Mouse (Mus musculus) bone marrow macrophage, adult 2 months (primary cell): ENCODE results near the gene Zfp110. TPM values are rescaled to one million over a fixed set of nuclear protein-coding genes. Genes with fewer than 3 reads are reported as not detected.
"Not testable (repeated sequence)": the region's sequence is repeated elsewhere in the genome, so short reads cannot be mapped to it uniquely, and the experiment has no call there.

Experiments
- H3K27ac ChIP-seq: 2 replicates; pipeline ENCODE4 v1.5.1; 2012; ENCODE audit warnings: low read depth, low read length; ENCODE audit not compliant: insufficient read depth
- H3K4me1 ChIP-seq: 2 replicates; pipeline ENCODE4 v1.6.1; 2012; ENCODE audit warnings: low read length; ENCODE audit not compliant: control insufficient read depth, insufficient read depth
- H3K4me3 ChIP-seq: 2 replicates; pipeline ENCODE4 v1.5.1; 2012; ENCODE audit warnings: mild to moderate bottlenecking, low read length, moderate library complexity; ENCODE audit not compliant: insufficient read depth
- CTCF ChIP-seq: IDR thresholded peaks from 2 replicates; pipeline ENCODE4 v1.5.1; 2012; ENCODE audit warnings: low read depth, mild to moderate bottlenecking, low read length, moderate library complexity
- POLR2A ChIP-seq: IDR thresholded peaks from 2 replicates; pipeline ENCODE4 v1.6.1; 2012; ENCODE audit warnings: mild to moderate bottlenecking, low read depth, low read length, borderline replicate concordance
- polyA plus RNA-seq: library from polyadenylated mRNA; stranded (reverse); fragments of >200 nt; gene quantifications from 2 replicates; pipeline ENCODE4 v1.2.4, GENCODE M21; 2012; ENCODE audit not compliant: missing spikeins, insufficient read depth, insufficient read length

Zfp110 gene
- polyA plus RNA-seq, 1 experiment: 20.4 TPM

DNA sequence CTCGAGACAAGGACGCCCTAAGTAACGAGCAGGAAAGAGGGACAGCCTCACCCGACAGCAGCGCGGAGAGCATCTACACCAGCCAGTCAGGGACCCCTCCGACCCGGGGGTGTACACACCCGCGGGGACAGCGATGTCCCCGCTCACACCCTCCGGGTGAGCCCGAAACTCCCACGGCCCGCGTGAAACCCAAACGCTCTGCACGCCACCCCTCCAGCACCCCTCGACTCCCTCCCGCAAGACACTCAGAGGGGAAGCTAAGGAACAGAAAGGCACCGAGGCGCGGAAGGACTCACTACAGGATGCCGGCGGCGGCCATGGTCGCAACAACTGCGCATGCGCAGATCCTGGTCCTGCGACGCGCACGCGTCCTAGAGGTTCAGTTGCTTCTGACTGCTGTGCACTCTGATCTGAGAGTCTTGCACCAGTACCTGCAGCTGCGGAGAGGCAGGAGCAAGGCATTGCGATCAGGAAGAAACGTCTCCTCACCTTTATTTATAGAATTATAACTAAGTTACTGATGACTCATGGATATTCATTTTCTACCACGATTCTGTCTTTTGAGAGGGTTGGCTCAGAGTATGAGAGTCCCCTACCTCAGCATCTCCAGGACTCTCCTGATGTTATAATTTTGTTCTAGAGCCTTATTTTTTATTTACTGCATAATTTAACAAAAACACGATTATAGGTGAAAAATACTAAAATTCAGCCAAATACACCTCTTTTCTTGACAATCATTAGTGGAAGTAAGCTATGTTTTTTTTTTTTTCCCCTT is 15.9 kb upstream of the Zfp110 start, which contains the start of gene Zfp329:
TSS of gene Zfp329 (minus strand) at position 338 of the 775 bp plus-strand sequence.
- Histone ChIP-seq H3K4me3 (peak within 1 kb of the TSS; percentile 96), H3K4me1 (no peaks in the 10 kb centered on the region), H3K27ac (no peak within 1 kb of the TSS; the same call in 1 of the 2 replicates)
- no peak for TF ChIP-seq CTCF
- no peak for TF ChIP-seq POLR2A

DNA sequence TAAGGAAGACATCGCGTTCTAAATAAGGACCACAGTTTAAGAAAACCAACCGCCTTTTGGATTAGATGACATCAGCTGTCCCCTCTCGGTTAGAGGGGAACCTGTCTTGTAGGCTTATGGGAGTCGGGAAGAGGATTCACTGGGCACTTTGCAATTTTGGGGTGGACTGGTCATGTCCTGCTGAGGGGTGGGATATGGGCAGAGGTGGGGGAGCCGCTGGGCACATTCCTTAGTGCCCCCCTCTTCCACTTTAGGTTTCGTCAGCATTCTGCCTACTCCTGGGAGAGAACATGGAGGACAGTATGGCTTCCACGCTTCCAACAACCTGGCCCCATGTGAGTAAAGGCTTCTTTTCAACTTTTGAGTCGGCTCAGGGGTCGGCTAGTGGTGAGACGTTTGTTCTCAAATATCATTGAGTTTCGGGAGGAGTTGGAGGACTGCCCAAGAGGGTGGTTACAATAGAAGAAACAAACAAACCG is 671 bp downstream of the Zfp110 start:
- Histone ChIP-seq H3K27ac (peak overlapping the region; percentile 78), H3K4me1 (no peaks in the 10 kb centered on the region), H3K4me3 (peak overlapping the region; percentile 78)
- TF ChIP-seq POLR2A (no peak), CTCF (0 out of 2 replicates have a peak, but pooled peaks have one; percentile 11)

DNA sequence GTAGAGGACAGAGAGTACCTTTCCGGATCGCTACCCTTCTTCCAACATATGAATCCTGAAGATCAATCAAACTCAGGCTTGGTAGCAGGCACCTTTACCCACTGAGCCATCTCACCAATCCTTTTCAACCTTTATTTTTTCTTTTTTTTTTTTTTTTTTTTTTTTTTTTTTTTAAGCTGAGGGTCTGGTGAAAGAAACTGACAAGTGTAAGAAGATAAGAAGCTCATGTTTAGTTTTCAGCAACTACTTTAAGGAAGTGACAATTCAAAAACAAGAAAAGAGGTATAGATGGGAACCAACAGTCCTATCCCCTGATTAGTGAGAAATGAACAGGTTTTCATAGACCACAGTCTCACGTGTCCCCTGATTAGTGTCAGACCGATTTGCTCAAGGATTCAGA is 1.2 kb downstream of the Zfp110 start:
- H3K4me3 ChIP-seq: peak overlapping the region; percentile 78
- H3K4me1 ChIP-seq: no peaks in the 10 kb centered on the region
- no peak overlapping the region for H3K27ac ChIP-seq
- no peak for TF ChIP-seq POLR2A
- no peak for TF ChIP-seq CTCF

DNA sequence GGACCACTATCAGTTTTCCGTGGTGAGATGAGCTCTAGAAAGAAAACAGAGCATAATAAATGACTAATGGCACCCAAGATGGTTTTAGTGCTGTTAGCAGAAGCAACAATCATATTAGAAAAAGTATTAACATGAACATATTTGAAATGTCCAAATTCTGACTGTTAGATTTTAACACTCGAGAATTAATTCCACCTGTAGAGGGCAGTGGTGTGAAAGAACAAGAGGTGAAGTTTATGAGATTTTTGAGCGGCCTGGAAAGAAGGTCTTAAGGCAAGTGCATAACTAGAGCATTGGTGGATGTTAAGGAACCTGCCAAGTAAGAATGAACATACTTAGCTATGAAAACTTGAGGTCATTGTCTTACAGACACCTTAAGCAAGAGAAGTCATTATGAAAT is 39.7 kb downstream of the Zfp110 start:
- Histone ChIP-seq H3K4me3 (no peak overlapping the region), H3K27ac (no peak overlapping the region), H3K4me1 (no peaks in the 10 kb centered on the region)
- TF ChIP-seq CTCF: no peak
- no peak for TF ChIP-seq POLR2A

DNA sequence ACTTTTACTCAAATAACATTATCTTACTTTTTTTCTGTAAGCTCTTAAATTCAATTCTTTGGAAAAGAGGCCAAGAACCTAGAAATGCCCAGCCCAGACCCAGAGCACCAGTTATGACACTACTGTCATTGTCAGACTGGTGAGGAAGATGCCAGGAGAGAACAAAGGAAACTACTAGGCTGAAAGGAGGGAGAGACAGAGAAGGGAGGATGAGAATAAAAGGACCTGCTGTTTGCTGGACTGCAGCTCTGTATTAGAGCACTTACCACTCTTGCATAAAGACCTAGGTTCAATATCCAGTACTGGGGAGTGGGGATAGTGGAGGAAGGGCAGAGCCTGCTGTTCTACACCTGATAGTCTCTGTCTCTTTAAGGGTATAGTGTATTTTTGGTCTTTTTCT is 45.5 kb downstream of the Zfp110 start:
- no peak overlapping the region for H3K27ac ChIP-seq
- TF ChIP-seq CTCF: no peak
- TF ChIP-seq POLR2A: no peak
- H3K4me3 ChIP-seq: no peak overlapping the region
- peaks cover 11% of the 10 kb centered on the region for H3K4me1 ChIP-seq

DNA sequence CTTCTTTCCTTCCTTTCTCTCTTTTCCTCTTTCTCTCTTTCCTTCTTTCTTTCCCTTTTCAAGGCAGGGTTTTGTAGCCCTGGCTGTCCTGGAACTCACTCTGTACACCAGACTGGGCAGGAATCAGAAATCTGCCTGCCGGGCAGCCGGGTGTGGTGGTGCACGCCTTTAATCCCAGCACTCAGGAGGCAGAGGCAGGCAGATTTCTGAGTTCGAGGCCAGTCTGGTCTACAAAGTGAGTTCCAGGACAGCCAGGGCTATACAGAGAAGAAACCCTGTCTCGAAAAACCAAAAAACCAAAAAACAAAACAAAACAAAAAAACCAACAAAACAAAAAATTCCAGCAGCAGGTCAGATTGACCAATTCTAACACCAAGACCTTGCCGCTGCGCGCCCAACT is 45.9 kb downstream of the Zfp110 start:
- peak overlapping the region; percentile 67 for H3K4me3 ChIP-seq
- not testable (repeated sequence) for H3K27ac ChIP-seq
- H3K4me1 ChIP-seq: peaks cover 11% of the 10 kb centered on the region

DNA sequence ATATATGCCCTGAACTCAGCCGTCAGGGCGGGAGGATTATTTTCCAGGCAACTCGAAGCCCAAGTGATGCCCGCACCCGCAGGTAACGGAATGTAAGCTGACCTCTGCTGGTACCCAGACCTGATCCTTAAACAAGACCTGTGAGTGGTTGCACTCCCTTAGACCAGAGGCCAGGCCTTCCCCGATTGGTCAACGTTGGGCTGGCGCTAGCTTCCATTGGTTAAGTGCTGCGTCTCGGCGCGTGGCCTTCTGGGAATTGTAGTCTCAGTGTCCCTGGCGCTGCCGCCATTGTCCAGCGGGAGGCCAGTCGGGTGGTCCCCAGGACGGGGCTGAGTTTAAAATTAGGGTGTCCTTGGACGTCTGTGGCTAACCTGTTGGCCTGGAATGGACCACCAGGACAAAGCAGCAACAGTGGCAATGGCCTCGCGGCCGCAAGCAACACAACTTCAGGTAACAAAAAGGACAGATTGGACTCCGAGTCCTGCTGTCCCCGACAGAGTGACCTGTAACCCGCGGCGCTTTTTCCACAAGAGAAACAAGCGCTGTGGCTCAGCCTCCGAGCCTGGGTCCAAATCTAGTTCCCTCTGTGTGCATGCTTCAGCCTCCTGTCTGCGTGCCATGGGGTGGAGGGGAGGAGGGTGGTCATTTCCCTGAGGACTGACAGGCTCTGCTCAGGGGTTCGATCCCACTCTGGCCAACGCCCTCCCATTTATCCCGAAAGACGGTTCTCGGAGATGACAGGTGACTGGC is 46.5 kb downstream of the Zfp110 start, which contains the start of gene Zfp128:
TSS of gene Zfp128 (plus strand) at position 267 of the 750 bp plus-strand sequence.
- Histone ChIP-seq H3K27ac (no peak within 1 kb of the TSS), H3K4me3 (peak within 1 kb of the TSS; percentile 67), H3K4me1 (peaks cover 11% of the 10 kb centered on the region)
- TF ChIP-seq POLR2A (no peak), CTCF (0 out of 2 replicates have a peak, but pooled peaks have one; percentile 28)

DNA sequence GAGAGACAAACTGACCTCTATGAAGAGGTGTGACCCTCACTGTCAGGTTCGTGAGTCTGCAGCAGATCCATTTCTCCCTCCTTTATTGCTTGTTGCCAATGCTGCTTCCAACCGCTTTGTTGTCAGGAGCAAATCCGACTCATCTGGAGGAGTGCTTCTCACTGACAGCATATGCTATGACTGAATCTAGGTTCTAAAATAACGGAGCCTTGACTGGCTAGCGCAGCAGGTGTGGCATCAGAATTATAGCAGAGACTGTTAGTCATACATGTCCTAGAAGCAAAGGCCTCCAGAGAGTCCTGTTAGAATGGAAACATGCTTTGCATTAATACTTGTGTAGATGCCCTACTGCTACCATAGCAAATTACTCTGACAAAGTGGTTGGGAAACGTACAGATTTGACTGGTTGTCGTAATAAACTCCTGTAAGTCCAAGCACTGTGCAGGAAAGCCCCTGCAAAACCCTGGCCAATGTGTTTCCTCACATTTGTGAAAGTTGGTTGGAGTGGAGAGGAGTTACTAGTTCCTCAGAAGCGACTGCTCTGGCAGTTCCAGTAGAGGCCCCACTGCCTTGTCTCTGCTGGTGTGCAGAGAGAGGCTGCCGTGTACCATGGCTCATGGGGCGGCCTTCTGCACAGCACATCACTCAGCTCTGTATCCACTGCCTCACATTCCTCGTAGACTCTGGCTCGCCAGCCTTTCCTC is 52.2 kb downstream of the Zfp110 start:
- TF ChIP-seq CTCF (no peak), POLR2A (no peak)
- peaks cover 11% of the 10 kb centered on the region for H3K4me1 ChIP-seq
- H3K27ac ChIP-seq: no peak overlapping the region
- H3K4me3 ChIP-seq: no peak overlapping the region

DNA sequence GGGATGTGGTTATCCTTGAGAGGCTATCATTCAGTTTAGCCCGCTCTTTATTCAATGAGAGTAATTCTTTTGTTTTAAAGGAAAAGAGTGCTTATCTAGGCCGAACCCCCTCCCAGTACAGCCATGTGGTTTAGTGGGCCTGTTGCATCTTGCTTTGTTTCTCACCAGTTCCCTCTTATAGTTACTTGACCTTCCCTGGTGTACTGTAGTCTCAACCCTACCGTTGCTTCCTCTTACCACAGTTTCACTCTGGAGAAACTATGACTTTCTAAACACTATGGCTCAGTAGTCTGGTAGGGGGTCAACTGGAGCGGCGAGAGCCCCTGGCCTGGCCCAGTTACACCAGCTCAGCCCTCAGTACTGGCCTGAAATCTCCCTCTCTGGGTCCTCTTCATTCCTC is 53.0 kb downstream of the Zfp110 start:
- peaks cover 7% of the 10 kb centered on the region; the same call in 1 of the 2 replicates for H3K4me1 ChIP-seq
- no peak overlapping the region for H3K27ac ChIP-seq
- H3K4me3 ChIP-seq: no peak overlapping the region
- TF ChIP-seq CTCF (no peak), POLR2A (no peak)
